Mouse (Mus musculus) frontal cortex, postnatal 25 days (tissue): ENCODE measurements around the gene Fbxw5.
A peak's percentile ranks its signal among the peaks of the same experiment; 100 is the strongest.

Experiments used
- DNase-seq, 2 experiments: peaks; one replicate each; pipeline ENCODE4 v3.0.0; 2022; ENCODE audit warnings: low spot score in 2 of 2

Gene Fbxw5

GRCm38 (mm10) chr2:25500576-25501405, at the start of gene Fbxw5:
Fbxw5 (plus strand) TSS chr2:25500750.
- DNase-seq, result peak; percentile 52 to 62

DNA sequence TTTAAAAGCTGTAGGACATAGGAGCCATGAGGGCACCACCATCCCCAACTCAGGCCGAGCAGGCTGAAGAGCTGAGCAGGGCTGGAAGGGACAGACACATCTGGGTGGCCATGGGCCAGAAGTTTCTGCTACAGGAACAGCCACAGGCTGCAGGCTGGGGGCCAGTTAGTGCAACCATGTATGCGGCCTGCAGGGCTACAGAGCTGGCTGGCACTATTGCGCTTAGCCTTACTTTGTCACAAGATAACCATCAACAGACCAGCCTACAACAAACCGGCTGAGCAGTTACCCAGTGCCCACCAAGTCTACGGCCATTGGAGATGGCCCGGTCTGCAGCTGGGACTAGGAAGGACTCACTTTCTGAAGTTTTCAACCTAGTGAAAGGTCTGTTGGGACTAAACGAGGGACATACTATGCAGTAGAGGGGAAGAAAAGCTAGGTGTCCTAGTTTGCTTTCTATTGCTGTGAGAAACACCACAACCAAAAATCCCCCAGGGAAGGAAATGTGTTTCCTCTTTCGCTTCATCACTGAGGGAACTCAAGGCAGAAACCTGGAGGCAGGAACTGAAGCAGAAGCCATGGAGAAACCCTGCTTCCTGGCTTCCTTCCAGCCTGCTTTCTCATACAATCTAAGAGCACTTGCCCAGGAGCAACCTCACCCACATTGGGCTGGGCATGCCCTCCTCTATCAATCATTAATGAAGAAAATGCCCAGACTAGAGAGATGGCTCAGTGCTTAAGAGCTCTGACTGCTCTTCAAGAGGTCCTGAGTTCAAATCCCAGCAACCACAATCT, 49.5 kb upstream of the Fbxw5 start:
- DNase-seq, result no peak

- DNase-seq, result no peak
These were observed 47.6 kb upstream of the Fbxw5 start for GRCm38 (mm10) chr2:25452951-25453350.

- DNase-seq, result no peak
These were observed 44.2 kb upstream of the Fbxw5 start, which contains the start of gene Clic3 for GRCm38 (mm10) chr2:25456205-25456953. Clic3 (plus strand) TSS chr2:25456838.

GRCm38 (mm10) chr2:25457022-25457896, 43.3 kb upstream of the Fbxw5 start:
- no peak for DNase-seq

- DNase-seq, result no peak
These were observed 41.6 kb upstream of the Fbxw5 start for GRCm38 (mm10) chr2:25458911-25459310.

DNA sequence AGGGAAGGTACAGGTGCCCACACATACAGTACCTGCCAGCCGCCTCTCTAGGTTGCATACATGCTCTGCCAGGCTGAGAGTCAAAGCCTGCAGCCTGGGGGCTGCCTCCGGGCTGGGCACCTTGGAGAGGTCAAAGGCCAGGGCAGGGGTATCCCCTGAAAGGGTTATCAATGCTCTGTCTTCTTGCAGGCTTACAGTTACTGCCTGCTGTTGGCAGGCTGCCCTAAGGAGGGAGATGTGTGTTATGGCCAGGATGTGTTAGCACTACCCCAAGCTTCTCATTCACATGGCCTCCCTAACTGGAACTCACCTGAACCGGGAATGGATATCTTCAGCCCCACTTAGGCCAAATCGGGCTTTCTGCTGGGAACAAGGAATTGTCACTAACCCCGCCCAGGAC, 40.4 kb upstream of the Fbxw5 start:
- DNase-seq, result no peak

DNA sequence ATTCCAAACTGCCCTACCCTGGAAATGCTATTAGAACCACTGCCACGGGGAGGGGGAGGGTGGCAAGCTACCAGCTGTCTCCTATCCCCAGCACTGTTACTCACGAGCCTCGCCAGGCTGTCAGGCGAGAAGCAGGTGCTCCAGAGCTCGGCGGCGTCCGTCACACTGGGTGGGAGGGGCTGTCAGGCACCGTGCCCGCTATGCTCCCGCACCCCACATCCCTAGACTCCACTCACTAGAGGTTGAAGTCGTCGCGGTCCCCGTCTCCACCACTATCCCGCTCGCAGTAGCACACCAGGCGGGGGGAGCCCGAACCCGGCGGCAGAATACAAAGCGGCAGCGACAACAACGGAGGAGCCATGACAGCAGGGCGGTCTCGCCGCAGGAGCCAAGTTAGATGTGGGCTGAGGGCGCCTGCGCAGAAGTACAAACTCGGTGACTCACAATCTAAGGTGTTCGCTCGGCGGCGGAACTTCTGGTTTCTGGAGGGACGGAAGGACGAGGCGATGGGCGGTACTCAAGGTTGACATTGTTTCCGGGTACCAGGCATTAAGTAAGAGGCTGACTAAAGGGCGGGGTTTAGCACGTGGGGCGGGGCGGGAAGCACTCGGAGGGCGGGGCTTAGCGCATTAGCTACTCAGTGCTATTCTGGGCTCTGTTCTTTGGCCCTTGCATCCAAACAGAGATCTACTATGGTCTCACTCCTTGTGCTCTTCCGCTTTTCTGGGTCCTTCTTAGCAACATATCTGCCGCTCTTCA, 39.8 kb upstream of the Fbxw5 start, which contains the start of gene Paxx:
Gene Paxx (minus strand): TSS at position 544 of the 759 bp plus-strand sequence.
- peak; percentile 83 to 91 for DNase-seq

- DNase-seq, result no peak
These were observed 39.1 kb upstream of the Fbxw5 start for GRCm38 (mm10) chr2:25461407-25461806.

DNA sequence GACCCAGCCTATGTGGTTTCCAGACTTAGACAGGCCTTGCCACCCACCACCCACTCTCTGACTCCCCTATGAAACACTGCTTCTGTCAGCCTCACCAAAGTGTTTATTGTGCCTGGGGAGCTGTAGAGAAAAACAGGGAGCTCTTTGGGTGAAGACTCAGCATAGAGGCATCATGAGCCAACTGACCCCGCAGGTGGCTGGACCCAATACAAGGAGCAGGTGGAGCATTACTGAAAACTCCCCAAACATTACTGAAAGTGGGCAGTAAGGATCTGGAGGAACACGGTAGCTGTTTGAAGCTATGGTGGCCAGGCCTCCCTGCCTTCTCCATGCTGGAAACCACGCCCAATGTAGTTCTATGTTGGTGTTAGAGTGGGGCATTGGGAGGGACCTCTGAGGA, 36.9 kb upstream of the Fbxw5 start:
- no peak for DNase-seq

GRCm38 (mm10) chr2:25465256-25465655, 35.3 kb upstream of the Fbxw5 start:
- DNase-seq, result no peak

DNA sequence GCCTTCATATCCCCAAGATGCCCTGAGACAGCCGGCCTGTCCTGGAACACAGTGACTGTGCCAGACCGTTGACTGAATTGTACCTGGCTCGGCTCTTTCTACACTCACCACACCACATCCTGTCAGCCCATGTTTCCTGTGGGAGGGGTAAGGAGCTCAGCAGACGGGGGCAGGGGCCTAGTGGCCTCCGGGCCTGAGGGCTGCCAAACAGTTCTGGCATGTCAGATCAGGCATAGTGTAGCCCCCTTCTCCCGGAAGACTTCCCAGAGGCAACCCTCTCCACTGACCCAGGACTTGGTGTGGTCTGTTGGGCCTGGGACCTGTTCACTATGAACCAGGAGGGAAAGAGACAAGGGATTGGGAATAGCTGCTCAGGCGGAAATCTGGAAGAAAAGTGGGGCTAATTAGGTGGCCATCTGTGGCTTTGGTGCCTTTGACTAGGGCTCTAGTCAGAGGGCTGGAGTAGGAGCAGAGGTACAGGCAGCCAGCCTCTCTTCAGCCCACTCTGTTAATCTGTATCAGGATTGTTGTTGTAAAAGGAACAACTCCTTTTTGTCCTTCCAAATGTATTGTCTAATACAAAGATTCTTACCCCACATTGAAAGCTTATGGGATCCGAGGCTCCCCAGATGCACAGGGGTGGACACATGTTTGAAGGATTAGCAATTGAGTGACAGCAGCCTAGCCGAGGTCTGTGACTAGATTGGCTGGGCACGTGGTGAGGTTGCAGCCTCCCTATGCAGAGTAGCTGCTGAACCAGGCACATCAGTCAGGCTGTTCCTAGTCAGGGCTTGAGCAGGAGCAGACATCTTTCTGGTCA, 34.5 kb upstream of the Fbxw5 start:
- no peak for DNase-seq

DNA sequence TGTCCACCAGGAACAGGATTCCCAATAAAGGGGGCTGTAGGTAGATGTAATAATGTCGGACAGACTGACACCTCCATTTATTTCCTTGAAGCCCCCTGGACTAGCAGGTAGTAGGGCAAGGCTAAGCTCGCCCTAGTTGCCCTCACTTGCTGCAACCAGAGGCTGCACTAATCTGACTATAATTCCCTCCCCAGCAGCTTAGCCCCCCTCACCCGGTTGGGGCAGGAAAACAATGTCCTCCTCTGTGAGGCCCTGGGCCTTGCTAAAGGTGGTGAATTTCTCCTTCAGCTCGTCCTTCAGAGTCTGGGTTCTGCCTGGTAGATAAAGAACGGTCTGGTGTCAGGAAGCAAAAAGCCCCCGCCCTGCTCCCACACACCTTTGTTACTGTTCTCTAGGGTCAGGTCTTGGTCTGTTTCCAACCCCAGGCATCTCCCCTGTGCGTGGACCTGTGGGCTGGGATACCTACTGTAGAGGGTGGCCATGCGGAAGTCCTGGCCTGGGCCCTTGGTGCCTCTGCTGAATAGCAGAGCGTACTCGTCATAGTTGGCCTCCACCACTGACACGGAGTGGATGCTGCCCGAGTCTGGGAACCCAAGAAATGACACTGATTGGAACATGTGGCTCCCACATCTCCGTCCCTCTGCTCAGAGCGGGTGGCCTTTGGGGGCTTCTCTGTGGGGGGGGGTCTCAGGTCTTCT, 32.8 kb upstream of the Fbxw5 start:
- no peak for DNase-seq

DNA sequence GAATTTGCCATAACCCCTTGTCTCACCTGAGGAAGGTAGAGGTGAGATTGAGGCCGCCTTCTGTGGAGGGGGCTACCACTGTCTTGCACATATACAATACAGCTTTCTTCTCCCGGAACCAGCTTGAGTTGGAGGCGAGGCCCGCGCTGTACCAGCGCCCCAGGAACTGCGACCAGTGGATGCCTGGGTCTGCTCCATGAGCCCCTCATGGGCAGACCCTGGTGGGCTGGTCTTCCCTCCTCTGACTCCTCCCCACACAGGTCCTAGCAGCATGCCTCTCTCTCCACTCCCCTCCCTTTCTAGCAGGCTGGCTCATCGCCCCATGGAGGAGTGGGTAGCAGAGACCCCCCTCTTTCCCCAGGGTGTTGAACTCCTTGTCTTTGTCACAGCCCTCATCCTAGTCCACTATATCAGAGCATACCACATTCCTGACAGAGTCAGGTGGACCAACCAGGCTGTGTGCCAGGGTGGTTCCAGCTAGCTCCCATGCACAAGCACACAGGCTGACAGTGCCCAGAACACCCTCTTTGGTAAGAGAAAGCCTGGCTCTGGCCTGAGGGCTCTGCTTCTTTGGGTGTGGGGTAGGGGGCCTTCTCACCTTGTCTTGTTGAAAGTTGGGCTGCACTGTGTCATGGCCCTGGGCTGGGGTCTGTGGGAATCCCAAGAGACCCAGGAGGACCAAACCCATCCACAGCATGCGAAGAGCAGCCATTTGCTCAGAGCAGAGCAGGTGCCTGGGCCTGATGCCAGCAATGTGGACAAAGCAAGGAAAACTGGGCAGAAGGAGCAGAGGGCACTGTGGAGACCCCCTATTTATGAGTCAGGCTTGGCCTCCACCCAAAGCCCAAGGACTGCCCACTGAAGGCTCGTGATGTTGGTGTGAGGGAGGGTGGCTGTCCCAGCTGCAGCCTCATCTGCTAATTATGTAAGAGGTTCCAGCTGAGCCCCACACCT, 31.3 kb upstream of the Fbxw5 start:
- no peak for DNase-seq

DNA sequence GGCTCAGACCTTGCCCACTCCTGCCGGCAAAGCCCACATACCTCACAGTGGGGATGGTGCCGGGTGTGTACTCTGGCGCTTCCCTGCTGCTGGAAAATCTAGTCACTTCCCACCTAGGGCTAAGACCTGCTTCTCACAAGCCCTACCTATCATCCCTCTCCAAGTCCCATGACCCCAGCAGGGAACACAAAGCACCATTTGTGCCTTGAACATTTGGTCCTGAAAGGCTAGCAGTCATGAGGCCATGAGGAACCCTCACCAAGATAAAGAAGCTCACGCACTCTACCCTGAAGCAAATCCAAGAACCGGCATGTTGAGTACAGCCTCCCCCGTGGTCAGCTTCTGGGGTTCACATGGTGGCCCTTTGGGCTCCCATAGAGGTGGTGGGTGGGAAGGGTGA, 30.6 kb upstream of the Fbxw5 start, which contains the start of gene Ptgds:
Gene Ptgds (minus strand): TSS at position 78 of the 400 bp plus-strand sequence.
- DNase-seq, result no peak

GRCm38 (mm10) chr2:25472550-25472949, 28.0 kb upstream of the Fbxw5 start:
- no peak for DNase-seq

GRCm38 (mm10) chr2:25477541-25477940, 23.0 kb upstream of the Fbxw5 start:
- no peak for DNase-seq
